Mouse (Mus musculus): ENCODE measurements around the gene St3gal4.

GRCm38 (mm10) chr9:35166798-35167635 lies 47.9 kb upstream of the St3gal4 start:
- TF ChIP-seq CTCF (IDR thresholded peaks at IDR 0.05; ENCODE audit: control insufficient read depth, insufficient read depth, insufficient replicate concordance, low read depth, low read length): no peak
- no peak for TF ChIP-seq POLR2A (IDR thresholded peaks at IDR 0.05; ENCODE audit: control insufficient read depth, low read depth, low read length)

All from testis, adult 2 months (tissue).